Mouse (Mus musculus) Patski (cell line): Measurements from ENCODE around the gene Grcc10. TPM values are rescaled to one million over a fixed set of nuclear protein-coding genes. Genes with fewer than 3 reads are reported as not detected.

Source experiments
- ATAC-seq: fragments of 100-300 bp; one replicate; pipeline ENCODE4 v1.8.0; 2021
- CTCF ChIA-PET: fragments of 350-600 bp; sonication (Branson Sonifier 250); formaldehyde crosslinking; loops from one replicate; lab custom pipeline; 2022; ENCODE audit warnings: inconsistent platforms; lab: Charles Lee
- POLR2A ChIA-PET: fragments of 350-600 bp; sonication (Branson Sonifier 250); formaldehyde crosslinking; loops from one replicate; lab custom pipeline; 2022; ENCODE audit warnings: antibody characterized with exemption, inconsistent platforms; lab: Charles Lee
- DNase-seq: peaks from one replicate; pipeline ENCODE4 v3.0.0-alpha.2; 2011; ENCODE audit warnings: low read depth, low spot score
- H3K27me3 ChIP-seq: fragments of 371-371 bp; one replicate; pipeline ENCODE4 v1.5.1; 2021
- CTCF ChIP-seq: fragments of 100-300 bp; IDR thresholded peaks from one replicate; pipeline ENCODE4 v1.5.1; 2021
- in situ Hi-C: fragments of 300-500 bp; cut with MboI; formaldehyde crosslinking; loops from 3 replicates; pipeline ENCODE4 v1.11.1; 2018; ENCODE audit warnings: low pct_unique_long_range_greater_than_20kb, mixed read lengths
- polyA plus RNA-seq: library from polyadenylated mRNA; unstranded; gene quantifications from one replicate; pipeline ENCODE4 v1.2.3, GENCODE M21; 2021

The Grcc10 gene
- polyA plus RNA-seq, 1 experiment from 2014 or later = 270 TPM

DNA sequence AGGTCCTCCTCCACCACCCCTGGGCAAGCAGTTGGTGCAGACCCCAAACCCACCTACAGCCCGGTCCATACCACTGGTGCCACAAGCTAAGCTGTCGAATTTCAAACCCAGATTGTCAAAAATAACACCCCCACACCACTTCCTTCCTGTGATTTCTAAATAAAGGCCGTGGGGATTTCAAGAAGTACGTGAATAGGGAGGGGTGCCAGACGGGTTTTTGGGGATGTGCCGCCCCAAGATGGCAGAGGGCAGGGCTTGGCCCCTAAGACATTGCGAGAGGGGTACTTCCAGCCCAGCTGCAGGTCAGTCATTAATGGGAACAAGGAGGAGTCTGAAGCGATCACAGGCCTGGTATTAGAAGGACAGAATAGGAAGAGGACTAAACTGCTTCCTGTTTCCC lies 17.6 kb downstream of the Grcc10 start:
- TF ChIP-seq CTCF = no peak
- no peaks in the 10 kb centered on the region for H3K27me3 ChIP-seq
- ATAC-seq (no peak), DNase-seq (no peak)
- ChIA-PET POLR2A (no interaction called here), CTCF (no interaction called here)
- in situ Hi-C loops = no loop called here

DNA sequence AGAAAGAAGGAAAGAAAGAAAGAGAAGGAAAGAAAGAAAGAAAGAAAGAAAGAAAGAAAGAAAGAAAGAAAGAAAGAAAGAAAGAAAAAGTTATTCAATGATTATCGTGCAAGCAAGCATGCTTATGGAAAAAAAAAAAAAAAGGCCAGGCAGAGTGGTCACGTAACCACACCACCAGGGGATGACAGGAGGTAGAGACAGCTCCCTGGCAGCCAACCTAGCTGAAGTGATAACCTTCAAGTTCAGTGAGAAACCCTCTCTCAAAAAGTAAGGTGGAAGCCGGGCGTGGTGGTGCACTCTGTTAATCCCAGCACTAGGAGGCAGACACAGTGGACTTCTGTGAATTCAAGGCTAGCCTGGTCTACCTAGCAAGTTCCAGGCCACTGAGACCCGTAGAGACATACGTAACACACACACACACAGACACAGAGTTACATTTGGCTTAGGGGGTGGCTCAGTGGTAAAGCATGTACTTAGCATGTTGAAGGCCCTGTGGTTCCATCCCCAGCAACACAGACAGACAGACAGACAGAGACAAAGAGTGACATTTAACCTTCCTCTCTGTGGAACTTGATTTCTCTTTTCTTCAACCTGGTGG lies 18.2 kb downstream of the Grcc10 start:
- POLR2A ChIA-PET = no interaction called here
- H3K27me3 ChIP-seq = no peaks in the 10 kb centered on the region
- in situ Hi-C loops = no loop called here
- TF ChIP-seq CTCF = no peak
- CTCF ChIA-PET = no interaction called here
- ATAC-seq = no peak
- DNase-seq = no peak

DNA sequence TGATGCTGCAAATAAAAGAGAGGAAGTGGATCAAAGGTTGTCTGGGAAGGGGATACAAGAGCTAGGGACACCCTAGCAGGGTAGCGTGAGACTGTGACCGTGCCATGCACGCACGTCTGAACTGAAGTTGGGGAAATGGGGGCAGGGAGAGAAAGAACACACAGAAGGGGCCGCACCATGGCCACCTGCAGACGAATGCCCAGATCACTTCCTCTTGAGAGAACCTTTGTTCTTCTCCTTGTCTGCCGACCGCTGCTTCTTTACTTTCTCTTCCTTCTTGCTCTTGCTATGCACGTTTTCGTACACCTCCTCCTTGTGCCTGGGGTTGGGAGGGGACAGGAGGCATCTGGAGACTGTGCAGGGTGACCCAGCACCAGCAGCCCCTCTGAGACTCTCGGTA lies 20.3 kb downstream of the Grcc10 start:
- no peak for DNase-seq
- no peak for TF ChIP-seq CTCF
- H3K27me3 ChIP-seq = no peaks in the 10 kb centered on the region
- POLR2A ChIA-PET = no interaction called here
- CTCF ChIA-PET = no interaction called here
- no peak for ATAC-seq
- in situ Hi-C loops = no loop called here

DNA sequence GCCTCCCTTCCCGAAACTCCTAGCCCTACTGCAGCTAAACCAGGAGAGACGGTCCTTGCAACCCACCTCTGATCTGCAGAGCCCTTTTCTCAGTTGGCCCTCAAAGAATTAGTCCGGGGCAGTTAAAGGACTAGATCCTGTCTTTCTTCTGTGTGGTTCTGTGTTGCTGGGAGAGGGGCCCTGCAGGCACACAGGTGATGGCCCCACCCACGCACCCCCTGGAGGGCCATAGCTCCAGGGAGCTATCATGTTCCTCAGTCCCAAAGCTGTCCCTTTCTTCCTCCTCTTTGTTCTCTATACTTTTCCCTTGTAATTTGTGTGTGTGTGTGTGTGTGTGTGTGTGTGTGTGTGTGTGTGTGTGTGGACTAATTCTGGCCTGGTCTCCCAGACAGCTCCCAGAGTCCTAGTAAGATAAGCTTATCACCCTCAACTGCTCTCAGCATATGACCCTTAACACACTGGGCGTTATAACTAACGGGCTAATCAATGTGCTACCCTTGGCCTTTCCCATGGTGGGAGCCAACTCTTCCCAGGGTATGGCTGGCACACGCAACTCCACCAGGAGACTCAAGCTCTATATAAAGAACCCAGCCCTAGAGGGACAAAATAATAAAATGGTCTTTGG lies 21.7 kb downstream of the Grcc10 start:
- H3K27me3 ChIP-seq = no peaks in the 10 kb centered on the region
- in situ Hi-C loops = no loop called here
- TF ChIP-seq CTCF = no peak
- CTCF ChIA-PET = interaction anchor here (1.0 to 1.6 kb wide), 3 partner anchors 20 to 79 kb away, joined by 3 to 4 read pairs (median 3); partner anchors contain the start of gene Grcc10
- ATAC-seq (no peak), DNase-seq (no peak)
- POLR2A ChIA-PET = no interaction called here

DNA sequence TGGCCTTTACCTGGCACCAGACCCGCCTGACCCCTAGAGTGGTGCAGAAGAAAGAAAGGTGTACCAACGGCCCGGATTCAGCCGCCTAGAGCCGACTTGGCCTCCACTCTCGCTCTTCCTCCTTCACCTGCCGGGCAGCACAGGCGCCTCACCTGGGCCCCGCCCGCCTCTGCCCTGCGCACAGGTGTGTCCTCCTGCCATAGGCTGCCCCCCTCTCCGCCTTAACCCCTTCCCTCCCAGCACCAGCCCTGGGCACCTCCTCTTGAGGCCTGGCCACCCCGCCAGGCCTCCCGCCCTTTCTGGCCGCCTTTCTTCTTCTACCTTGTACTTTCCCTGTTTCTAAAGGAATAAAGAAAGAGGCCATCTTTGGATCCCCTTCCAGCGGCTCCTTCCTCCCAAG lies 22.5 kb downstream of the Grcc10 start:
- ATAC-seq (no peak), DNase-seq (no peak)
- CTCF ChIA-PET = interaction anchor here (1.0 to 1.6 kb wide), 2 partner anchors 21 to 22 kb away, joined by 3 to 4 read pairs; partner anchors contain the start of gene Grcc10
- TF ChIP-seq CTCF = no peak
- in situ Hi-C loops = no loop called here
- no peaks in the 10 kb centered on the region for H3K27me3 ChIP-seq
- POLR2A ChIA-PET = no interaction called here

DNA sequence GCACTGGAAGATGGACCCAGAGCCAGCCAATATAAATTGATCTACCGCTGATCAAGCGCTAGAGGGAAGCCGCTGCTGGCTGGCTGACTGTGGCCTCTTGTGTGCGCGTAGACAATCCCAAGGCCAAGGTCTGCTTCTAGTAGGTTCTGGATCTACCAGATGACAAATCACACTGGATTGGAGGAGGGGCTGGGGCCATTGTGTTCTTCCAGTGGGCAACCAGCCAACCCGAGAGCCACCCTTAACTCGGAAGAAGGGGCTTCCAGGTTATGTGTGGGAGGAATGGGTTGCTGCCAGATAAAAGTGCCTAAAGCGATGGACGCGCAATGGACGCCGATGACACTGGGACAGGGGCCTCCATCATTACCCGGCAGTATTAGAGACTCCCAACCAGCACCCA lies 23.2 kb downstream of the Grcc10 start:
- no peak for DNase-seq
- POLR2A ChIA-PET = no interaction called here
- in situ Hi-C loops = no loop called here

DNA sequence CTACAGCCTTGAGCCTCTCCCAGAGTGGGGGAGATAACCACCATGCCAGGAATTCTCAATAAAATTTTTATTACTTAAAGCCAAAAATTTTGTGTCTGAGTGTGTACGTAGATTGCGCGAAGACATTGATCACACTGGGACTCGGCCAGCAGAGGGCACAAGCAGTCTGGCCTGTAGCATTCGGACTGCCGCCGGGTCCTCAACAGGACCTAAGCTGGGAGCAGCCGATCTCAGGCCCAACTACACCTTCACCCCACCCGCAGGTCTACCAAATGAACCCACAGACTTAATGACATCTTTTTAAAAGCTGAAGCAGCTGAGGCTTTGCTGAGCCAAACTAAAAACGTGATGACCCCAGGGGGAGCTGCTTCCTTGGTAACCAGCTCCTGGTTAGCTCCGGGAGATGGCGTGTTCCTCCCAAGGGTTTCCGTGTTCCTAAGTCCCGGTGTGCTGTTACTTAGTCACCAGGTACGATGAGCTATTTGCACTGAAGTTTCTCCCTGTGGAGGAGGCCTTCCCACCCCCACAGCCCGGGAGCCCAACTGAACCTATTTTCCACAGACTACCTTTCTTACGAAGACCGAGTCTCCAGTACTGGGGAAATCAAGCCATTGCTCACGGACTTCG lies 24.2 kb downstream of the Grcc10 start:
- no peak for TF ChIP-seq CTCF
- in situ Hi-C loops = no loop called here
- ChIA-PET CTCF (interaction anchor here (1.1 to 2.2 kb wide), 6 partner anchors 11 to 62 kb away, joined by 3 to 7 read pairs (median 4); partner anchors contain the start of gene Grcc10), POLR2A (interaction anchor here (1.2 kb wide), 1 partner anchor 23 kb away, joined by 8 read pairs; the partner anchor contains the start of gene Grcc10)
- DNase-seq = no peak
- no peak for ATAC-seq
- H3K27me3 ChIP-seq = no peaks in the 10 kb centered on the region

More for the DNA sequence above, 23.2 kb downstream of the Grcc10 start:
- TF ChIP-seq CTCF = no peak
- no peaks in the 10 kb centered on the region for H3K27me3 ChIP-seq
- CTCF ChIA-PET = interaction anchor here (1.3 kb wide), 1 partner anchor 41 kb away, joined by 4 read pairs; no protein-coding TSS in a partner anchor
- ATAC-seq = no peak

DNA sequence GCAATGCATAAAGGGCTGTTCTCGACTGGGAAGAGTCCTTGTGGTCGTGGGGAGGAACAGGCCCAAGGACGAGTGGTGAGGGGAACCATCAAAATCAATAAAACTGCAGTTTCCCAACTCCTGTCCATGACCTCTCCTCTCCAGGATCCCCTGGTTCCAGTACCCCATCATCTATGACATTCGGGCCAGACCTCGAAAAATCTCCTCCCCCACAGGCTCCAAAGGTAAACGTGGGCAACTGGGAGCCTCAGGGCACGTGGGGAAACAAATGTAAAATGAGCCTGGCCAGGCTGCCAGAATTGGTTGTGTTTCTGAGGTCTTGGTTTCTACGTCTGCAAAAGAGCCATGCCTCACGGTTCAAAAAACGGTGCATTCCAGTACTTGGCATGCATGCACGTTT lies 28.3 kb downstream of the Grcc10 start:
- ChIA-PET CTCF (interaction anchor here (0.9 to 2.1 kb wide), 2 partner anchors 10 to 19 kb away, joined by 3 to 6 read pairs; no protein-coding TSS in a partner anchor), POLR2A (interaction anchor here (1.4 kb wide), 1 partner anchor 46 kb away, joined by 4 read pairs; no protein-coding TSS in a partner anchor)
- in situ Hi-C loops = no loop called here
- ATAC-seq = no peak
- no peak for TF ChIP-seq CTCF
- H3K27me3 ChIP-seq = no peaks in the 10 kb centered on the region
- DNase-seq = no peak

DNA sequence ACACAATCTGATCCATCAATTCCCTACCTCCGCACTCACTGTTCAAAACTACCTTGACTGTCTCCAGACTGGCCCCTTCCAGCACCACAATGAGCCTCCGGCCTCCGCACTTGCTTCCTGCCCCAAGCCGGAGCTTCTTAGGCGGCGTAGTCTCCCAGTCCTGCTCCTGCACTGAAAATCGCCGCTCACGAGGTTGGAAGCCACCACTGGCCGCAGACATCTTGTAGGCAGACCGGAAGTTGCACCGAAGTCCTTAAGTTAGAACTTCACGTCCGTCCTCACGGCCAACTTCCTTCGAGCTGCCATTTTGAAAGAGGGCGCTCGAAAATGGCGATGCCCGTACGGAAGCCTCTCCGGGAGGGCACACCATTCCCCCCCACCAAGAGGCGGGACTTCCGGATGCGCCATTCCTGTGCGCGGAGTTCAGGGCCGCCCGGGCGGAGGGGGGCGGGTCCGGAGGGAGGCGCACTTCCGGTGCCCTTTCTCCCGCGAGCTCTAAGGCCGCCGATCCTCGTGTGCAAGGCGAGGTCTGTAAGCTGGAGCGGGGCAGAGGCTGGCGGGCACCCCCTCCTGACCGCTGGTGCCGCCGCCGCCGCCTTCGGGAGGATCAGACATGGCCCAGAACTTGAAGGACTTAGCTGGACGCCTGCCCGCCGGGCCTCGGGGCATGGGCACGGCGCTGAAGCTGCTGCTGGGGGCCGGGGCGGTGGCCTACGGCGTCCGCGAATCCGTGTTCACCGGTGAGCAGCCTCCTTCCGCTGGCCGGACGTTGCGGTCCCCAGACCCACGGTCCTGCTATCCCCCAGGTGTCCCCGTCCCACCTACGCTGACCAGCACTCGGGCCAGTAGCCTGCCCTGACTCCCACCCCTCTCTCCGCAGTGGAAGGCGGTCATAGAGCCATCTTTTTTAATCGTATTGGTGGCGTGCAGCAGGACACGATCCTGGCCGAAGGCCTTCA lies 29.1 kb downstream of the Grcc10 start, which contains the start of the genes Emg1 and Phb2:
Gene Emg1 (minus strand): TSS at position 355 of the 959 bp plus-strand sequence.
Gene Phb2 (plus strand): TSS at position 513 of the 959 bp plus-strand sequence.
- ATAC-seq (peak; percentile 94), DNase-seq (peak; percentile 84)
- POLR2A ChIA-PET = interaction anchor here (1.1 to 1.4 kb wide), 2 partner anchors 10 to 47 kb away, joined by 3 to 4 read pairs; no protein-coding TSS in a partner anchor
- CTCF ChIA-PET = interaction anchor here (0.9 to 2.2 kb wide), 4 partner anchors 10 to 47 kb away, joined by 3 to 4 read pairs (median 4); no protein-coding TSS in a partner anchor
- no peak for TF ChIP-seq CTCF
- no peaks in the 10 kb centered on the region for H3K27me3 ChIP-seq
- in situ Hi-C loops = no loop called here
